Mouse (Mus musculus) thymus, adult 18-20 months (tissue): ENCODE measurements around the gene Mcts2.
A peak's percentile ranks its signal among the peaks of the same experiment; 100 is the strongest.

ENCODE experiments used
- DNase-seq, 2 experiments: peaks; one replicate each; pipeline ENCODE4 v3.0.0; 2022; ENCODE audit warnings: mixed read lengths in 2 of 2

Gene Mcts2

GRCm38 (mm10) chr2:152691564-152692217 lies 4.9 kb downstream of the Mcts2 start:
- DNase-seq: no peak

DNA sequence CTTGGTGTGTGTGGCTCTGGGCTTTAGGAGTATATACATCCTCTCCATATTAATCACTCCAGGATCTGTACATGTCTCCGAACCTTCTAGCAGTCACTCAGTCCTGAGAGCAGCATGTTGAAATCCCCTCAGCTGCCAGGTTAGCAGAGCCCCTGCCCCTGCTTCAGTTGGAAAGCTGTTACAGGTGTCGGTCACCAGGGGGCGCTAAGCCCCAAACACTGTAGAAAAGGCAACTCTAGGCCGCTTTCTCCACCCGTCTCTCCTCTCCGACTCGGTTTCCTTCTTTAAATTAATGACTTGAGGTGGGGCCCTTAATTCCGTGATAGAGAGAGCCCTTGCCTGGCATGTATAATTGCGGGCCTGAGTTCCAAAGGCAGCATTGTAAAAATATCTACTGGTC lies 6.4 kb downstream of the Mcts2 start:
- DNase-seq: no peak

GRCm38 (mm10) chr2:152693735-152694134 lies 6.9 kb downstream of the Mcts2 start:
- no peak for DNase-seq

DNA sequence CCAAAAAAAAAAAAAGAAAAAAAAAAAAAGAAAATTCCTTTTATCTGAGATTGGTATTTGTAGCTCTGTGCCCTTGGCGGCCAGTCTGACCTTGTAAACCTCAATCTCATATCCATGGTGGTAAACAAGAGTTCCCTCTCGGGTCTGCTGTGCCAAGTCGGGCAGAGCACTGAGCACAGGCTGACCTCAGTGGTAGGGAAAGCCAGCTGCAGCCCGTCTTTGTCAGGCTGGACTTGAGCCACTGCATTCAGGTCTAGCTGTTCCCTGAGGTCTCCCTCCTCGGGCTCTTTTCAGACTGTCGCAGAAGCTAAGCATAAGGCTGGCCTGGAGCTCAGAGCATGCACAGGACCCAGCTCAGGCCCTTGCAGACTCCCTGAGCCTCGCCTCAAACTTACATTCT lies 7.9 kb downstream of the Mcts2 start:
- no peak for DNase-seq

- no peak for DNase-seq
These were observed 9.2 kb downstream of the Mcts2 start for GRCm38 (mm10) chr2:152696016-152696415.

DNA sequence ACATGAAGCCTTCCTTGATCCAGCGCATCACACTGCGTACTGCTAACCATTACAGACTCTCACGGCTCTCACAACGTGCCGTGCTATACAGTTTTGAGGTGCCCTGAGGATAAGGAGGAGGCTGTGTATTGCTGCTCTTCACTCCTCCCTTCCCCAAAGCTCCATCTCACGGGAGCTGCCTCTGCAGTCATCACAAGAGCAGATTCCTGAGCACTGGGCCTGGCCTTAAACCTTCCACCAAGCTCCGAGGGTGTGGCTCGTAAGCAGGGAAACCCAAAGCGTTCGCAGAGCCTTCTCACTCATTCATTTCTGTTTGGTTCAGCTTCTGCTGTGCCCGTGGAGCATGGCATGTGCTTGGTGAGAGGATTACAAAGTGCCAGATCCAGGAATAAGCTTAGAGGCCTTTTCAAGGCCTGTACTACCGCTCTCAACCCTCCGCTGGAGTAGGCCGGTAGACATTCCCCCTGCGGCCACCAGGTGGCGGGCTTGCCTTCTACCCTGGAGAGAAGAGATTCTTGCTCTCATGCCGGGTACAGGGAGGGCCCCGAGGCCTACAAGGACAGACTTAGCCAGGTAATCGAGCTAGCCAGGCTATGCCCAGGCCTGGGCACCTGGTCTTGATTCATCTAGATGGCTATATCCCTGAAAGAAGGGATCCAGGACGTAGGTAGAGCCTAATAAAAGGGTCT lies 9.8 kb downstream of the Mcts2 start:
- peak; percentile 72 to 75 for DNase-seq

DNA sequence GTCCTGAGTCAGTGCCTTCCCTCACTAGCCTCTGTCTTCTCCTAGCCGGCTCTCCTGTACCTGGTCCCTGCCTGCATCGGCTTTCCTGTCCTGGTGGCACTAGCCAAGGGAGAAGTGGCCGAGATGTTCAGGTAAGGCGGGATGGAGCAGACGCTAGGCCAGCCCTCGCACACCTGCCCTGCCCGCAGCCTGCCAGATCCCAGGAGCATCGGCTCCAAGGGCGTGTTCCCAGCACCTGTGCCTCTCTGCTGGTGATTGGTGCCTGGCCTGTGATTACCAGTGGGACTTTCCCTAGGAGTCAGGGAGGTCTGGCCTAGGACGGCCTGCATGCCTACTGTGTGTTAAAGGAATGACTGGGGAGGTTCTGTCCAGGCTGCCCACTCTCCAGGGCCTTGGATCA lies 13.3 kb downstream of the Mcts2 start:
- DNase-seq: no peak

GRCm38 (mm10) chr2:152700725-152701124 lies 13.9 kb downstream of the Mcts2 start:
- DNase-seq: no peak

GRCm38 (mm10) chr2:152703596-152704255 lies 16.9 kb downstream of the Mcts2 start:
- no peak for DNase-seq

- DNase-seq: no peak
These were observed 17.4 kb downstream of the Mcts2 start for GRCm38 (mm10) chr2:152704256-152704605.

GRCm38 (mm10) chr2:152704811-152705370 lies 18.1 kb downstream of the Mcts2 start:
- DNase-seq: no peak

DNA sequence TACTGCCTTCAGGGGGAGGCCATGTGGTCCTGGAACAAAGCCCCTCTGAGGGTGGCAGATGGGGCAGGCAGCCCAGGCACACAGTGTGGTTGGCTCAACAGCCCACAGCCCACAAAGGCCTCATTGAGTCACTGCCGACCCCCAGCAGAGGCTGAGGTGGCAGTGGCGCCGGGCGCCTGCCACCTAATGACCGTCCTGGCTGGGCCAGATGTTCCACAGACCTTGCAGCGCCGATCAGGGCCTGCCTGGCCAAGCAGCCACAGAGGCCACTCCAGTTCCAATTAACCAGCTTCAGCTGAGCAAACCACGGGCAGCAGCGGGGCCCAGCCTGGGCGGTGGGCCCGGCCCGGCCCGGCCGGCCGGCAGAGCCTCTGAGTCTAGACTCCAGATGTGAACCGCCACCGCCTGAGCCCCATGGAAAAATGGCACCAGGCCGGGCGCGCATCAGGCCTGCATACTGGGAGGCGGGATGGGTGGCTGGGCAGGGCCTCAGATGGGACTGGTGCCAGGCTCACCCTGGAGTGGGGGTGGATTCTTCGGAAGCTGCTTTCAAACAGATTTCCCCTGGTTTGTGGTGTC lies 19.2 kb downstream of the Mcts2 start:
- DNase-seq: no peak

- no peak for DNase-seq
These were observed 20.4 kb downstream of the Mcts2 start for GRCm38 (mm10) chr2:152707186-152707585.

- no peak for DNase-seq
These were observed 20.8 kb downstream of the Mcts2 start for GRCm38 (mm10) chr2:152707627-152708026.

- DNase-seq: no peak
These were observed 22.2 kb downstream of the Mcts2 start for GRCm38 (mm10) chr2:152709066-152709465.

GRCm38 (mm10) chr2:152716241-152716772 lies 29.5 kb downstream of the Mcts2 start:
- no peak for DNase-seq

DNA sequence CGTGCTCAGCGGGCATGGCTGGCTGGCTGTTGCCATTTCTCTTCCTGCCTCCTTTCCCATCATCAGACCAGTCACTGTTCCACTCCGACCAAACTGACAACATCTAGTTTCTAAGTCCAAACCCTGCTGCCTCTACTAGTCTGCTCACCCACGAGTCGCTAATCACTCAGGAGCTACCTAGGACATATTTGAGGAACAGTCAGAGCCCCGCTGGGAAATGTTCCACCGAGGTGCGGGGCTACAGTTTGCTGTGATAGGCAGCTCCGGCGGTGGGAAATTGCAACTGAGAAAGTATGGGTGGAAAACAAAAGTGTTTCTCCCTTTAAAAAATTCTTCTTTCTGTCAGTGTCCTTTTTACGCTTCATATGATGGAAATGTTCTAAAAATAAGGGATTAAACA lies 30.8 kb downstream of the Mcts2 start:
- DNase-seq: no peak

- DNase-seq: no peak
These were observed 31.2 kb downstream of the Mcts2 start for GRCm38 (mm10) chr2:152718076-152718475.

DNA sequence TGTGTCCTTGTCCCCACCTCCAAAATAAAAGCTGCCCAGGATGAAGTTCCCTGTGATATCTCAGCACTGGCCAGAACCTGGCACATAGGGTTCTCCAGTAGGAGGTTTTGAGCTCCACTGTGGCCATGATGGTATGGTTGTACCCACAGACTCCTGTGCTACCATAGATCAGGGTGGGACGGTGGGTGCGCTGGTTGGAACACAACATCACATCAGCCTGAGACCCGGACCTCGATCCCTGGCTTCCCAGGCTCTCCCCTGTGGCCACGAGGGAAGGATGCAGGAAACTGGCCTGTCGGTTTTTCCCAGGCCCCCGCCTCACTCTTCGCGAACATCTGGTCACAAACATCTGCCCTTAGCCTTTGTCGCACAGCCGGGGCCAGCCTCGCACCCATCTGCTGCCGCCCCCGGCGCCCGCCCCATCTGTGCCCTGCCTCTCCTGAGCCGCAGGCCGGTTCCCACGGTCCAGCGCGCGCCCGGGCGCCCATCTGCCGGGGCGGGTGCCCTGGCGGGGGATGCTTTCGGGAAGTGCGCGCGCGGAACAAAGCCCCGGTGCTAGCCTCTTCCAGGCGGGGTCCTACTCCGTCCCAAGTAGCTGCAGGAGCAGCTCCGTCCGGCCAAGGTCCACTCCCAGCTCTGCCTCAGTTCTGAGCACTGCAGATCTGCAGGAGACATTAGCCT lies 37.0 kb downstream of the Mcts2 start:
- no peak for DNase-seq

DNA sequence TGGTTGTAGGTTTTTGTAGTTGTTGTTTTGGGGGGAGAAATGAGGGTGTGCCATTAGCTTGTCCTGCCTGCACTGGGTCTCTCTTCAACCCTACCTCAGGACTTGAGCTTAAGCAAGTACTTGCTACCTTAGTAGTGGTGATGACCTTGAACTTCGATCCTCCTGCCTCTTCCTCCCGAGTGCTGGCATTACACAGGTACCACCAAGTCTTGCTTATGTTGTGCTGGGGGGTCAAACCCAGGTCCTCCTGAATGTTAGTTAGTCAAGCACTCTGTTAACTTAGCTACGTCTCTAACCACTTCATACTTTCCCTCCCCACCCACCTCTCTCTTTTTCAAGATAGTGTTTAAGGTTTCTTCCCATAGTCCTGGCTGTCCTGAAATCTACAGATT lies 37.5 kb downstream of the Mcts2 start:
- DNase-seq: no peak

DNA sequence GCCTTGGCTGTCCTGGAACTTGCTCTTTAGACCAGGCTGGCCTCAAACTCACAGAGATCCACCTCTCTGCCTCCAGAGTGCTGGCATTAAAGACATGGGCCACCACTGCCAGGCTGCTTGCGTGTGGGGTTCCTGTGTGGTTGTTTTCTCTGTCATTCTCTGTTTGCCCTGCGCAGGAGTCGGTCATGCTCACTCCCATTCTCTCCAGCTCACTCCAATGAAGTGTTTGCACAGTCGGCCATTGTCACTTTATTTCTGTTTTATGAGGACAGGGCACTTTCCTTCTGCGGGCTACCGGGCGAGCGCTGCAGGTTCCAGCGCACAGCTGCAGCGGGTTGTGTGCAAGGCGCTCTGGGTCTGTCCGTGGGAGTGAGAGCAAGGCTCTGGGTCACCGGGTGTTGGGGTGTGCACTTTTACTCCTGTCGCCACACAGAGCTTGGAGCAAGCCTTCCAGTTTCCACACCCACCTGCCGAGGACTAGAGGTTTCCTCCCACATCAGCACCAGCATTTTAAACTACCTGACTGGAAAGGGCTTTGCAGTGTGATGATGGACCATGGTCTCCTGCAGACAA lies 38.4 kb downstream of the Mcts2 start:
- DNase-seq: no peak

DNA sequence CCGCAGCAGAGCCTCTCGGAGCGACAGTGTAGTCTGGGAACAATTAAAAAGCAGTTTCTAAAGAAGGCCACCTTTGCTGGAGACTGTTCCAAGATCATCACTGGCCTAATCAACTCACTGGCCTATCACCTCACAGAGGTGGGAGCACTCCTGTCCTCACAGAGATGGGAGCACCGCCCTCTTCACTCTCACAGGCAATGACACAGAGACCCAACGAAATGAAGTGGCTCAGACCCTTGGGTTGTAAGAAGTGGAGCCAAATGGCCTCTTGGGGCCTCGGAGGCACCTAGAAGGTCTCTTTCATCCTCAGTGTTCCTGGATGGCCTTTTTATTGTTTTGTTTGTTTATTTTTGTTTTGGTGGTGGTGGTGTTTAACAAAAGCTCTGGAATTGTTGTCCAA lies 39.4 kb downstream of the Mcts2 start:
- no peak for DNase-seq
